8 mouse cellular contexts compared by ENCODE assay signal in genomic region chr5:29377590-29378297, GRCm38 (mm10). TPM values are rescaled to one million over a fixed set of nuclear protein-coding genes. Genes with fewer than 3 reads are reported as not detected.
DNase-seq lines count a peak whose midpoint lies in the region; ATAC-seq and TF ChIP-seq lines count a peak whose summit lies in the region.

No protein-coding gene starts in this region.

- no peaks in the 10 kb centered on the region for H3K9me3 ChIP-seq in forebrain, postnatal 0 days (ENCODE audit: low read length)
- no peaks in the 10 kb centered on the region for H3K9me3 ChIP-seq in kidney, postnatal 0 days (replicated peaks; ENCODE audit: low read length)
- no peaks in the 10 kb centered on the region for H3K9me3 ChIP-seq in lung, embryonic 14.5 days (ENCODE audit: low read depth, low read length)

- no peak for TF ChIP-seq EP300 in heart, adult 2 months (IDR thresholded peaks at IDR 0.05; ENCODE audit: insufficient read depth, low read depth, low read length)

- TF ChIP-seq CTCF in heart, adult 2 months (IDR thresholded peaks at IDR 0.05), result no peak
- no peak for TF ChIP-seq CTCF in forebrain, postnatal 0 days (IDR thresholded peaks at IDR 0.05; ENCODE audit: low read depth)
- TF ChIP-seq CTCF in kidney, postnatal 0 days (IDR thresholded peaks at IDR 0.05; ENCODE audit: low read depth), result no peak
- no peak for TF ChIP-seq CTCF in lung, embryonic 14.5 days (IDR thresholded peaks at IDR 0.05; ENCODE audit: low read depth)
- TF ChIP-seq CTCF in olfactory bulb, adult 2 months (IDR thresholded peaks at IDR 0.05; ENCODE audit: insufficient read depth, low read depth, low read length), result no peak

- no peaks in the 10 kb centered on the region for H3K79me2 ChIP-seq in heart, adult 2 months (replicated peaks; ENCODE audit: control insufficient read depth, insufficient read depth, low read length)

- H3K27me3 ChIP-seq in heart, adult 2 months (ENCODE audit: control insufficient read depth, insufficient read depth, low read length), result no peaks in the 10 kb centered on the region
- no peaks in the 10 kb centered on the region for H3K27me3 ChIP-seq in forebrain, postnatal 0 days (ENCODE audit: insufficient read depth, low read length)
- H3K27me3 ChIP-seq in kidney, postnatal 0 days (ENCODE audit: insufficient read depth, low read length), result no peaks in the 10 kb centered on the region
- no peaks in the 10 kb centered on the region for H3K27me3 ChIP-seq in lung, embryonic 14.5 days (ENCODE audit: insufficient read depth, low read length)

- no peaks in the 10 kb centered on the region for H3K36me3 ChIP-seq in heart, adult 2 months (ENCODE audit: control insufficient read depth, insufficient read depth, low read length)
- no peaks in the 10 kb centered on the region for H3K36me3 ChIP-seq in forebrain, postnatal 0 days (ENCODE audit: insufficient read depth)
- H3K36me3 ChIP-seq in kidney, postnatal 0 days (ENCODE audit: insufficient read depth, low read length), result no peaks in the 10 kb centered on the region; the same call in 1 of the 2 replicates
- no peaks in the 10 kb centered on the region for H3K36me3 ChIP-seq in lung, embryonic 14.5 days (ENCODE audit: insufficient read depth)

- WGBS in heart, adult 2 months, result 3% methylated on average over 47 of the region's 47 CpGs
- 1% methylated on average over 42 of the region's 47 CpGs for WGBS in forebrain, postnatal 0 days
- under 1% methylated on average over 47 of the region's 47 CpGs for WGBS in kidney, postnatal 0 days
- under 1% methylated on average over 47 of the region's 47 CpGs for WGBS in lung, embryonic 14.5 days
- WGBS in olfactory bulb, adult 2 months, result under 1% methylated on average over 47 of the region's 47 CpGs

- H3K27ac ChIP-seq in heart, adult 2 months, result peak overlapping the region; percentile 86
- H3K27ac ChIP-seq in brown adipose tissue, adult 24 weeks (replicated peaks; ENCODE audit: low read depth, low read length), result peak overlapping the region; percentile 40
- H3K27ac ChIP-seq in forebrain, postnatal 0 days (ENCODE audit: low read depth, low read length), result peak overlapping the region; percentile 79
- H3K27ac ChIP-seq in kidney, postnatal 0 days, result peak overlapping the region; percentile 88
- H3K27ac ChIP-seq in lung, embryonic 14.5 days (ENCODE audit: low read depth), result no peak overlapping the region
- H3K27ac ChIP-seq in olfactory bulb, adult 2 months (ENCODE audit: insufficient read depth, low read depth, low read length), result no peak overlapping the region

- intact Hi-C loops in heart, adult 2 months (cut with DNase I), result no loop called here
- intact Hi-C loops in heart, postnatal 25 days (cut with DNase I), result no loop called here

- TF ChIP-seq POLR2A in heart, adult 2 months (IDR thresholded peaks at IDR 0.05; ENCODE audit: insufficient read depth, low read depth, low read length), result no peak
- TF ChIP-seq POLR2A in olfactory bulb, adult 2 months (IDR thresholded peaks at IDR 0.05; ENCODE audit: insufficient read depth, low read depth, low read length), result no peak

- peak overlapping the region; percentile 87 for H3K4me3 ChIP-seq in heart, adult 2 months
- H3K4me3 ChIP-seq in brown adipose tissue, adult 24 weeks (ENCODE audit: insufficient read depth, low read depth, low read length), result peak overlapping the region; percentile 81
- H3K4me3 ChIP-seq in forebrain, postnatal 0 days (ENCODE audit: low read depth, low read length), result peak overlapping the region; percentile 80
- H3K4me3 ChIP-seq in kidney, postnatal 0 days (replicated peaks; ENCODE audit: low read depth, low read length), result peak overlapping the region; percentile 89
- peak overlapping the region; percentile 77 for H3K4me3 ChIP-seq in lung, embryonic 14.5 days (ENCODE audit: low read depth, low read length)
- peak overlapping the region; percentile 91 for H3K4me3 ChIP-seq in olfactory bulb, adult 2 months (ENCODE audit: insufficient read depth, low read depth, low read length)

- peak overlapping the region; percentile 91 for H3K4me2 ChIP-seq in forebrain, postnatal 0 days (ENCODE audit: low read depth)
- peak overlapping the region; percentile 91 for H3K4me2 ChIP-seq in kidney, postnatal 0 days (ENCODE audit: low read length)
- peak overlapping the region; percentile 91 for H3K4me2 ChIP-seq in lung, embryonic 14.5 days

- no peak for DNase-seq in heart, adult 2 months
- no peak for DNase-seq in heart, postnatal 25 days (ENCODE audit: low spot score)
- no peak for DNase-seq in forebrain, postnatal 0 days
- peak; percentile 13 for DNase-seq in kidney, postnatal 0 days (ENCODE audit: low spot score)
- DNase-seq in lung, embryonic 14.5 days, result no peak
- no peak for DNase-seq in natural killer cell, adult 2 months (ENCODE audit: low spot score in 2 of 2)

- peak; percentile 73 for ATAC-seq in forebrain, postnatal 0 days
- ATAC-seq in kidney, postnatal 0 days (replicated peaks; ENCODE audit: low FRiP score, low read depth), result peak; percentile 68; the same call in 1 of the 2 replicates
- ATAC-seq in lung, embryonic 14.5 days (ENCODE audit: insufficient read depth), result peak; percentile 81

- peaks cover 4% of the 10 kb centered on the region for H3K4me1 ChIP-seq in heart, adult 2 months (ENCODE audit: control insufficient read depth, insufficient read depth, low read length)
- peaks cover 2% of the 10 kb centered on the region; the same call in 1 of the 2 replicates for H3K4me1 ChIP-seq in brown adipose tissue, adult 24 weeks (ENCODE audit: control insufficient read depth, insufficient read depth, insufficient read length, low read length)
- peaks cover 12% of the 10 kb centered on the region; the same call in 1 of the 2 replicates for H3K4me1 ChIP-seq in forebrain, postnatal 0 days (ENCODE audit: insufficient read depth)
- 0 out of 2 replicates have a peak, but pooled peaks cover 3% of the 10 kb centered on the region for H3K4me1 ChIP-seq in kidney, postnatal 0 days (replicated peaks; ENCODE audit: insufficient read depth, low read length)
- 0 out of 2 replicates have a peak, but pooled peaks cover 3% of the 10 kb centered on the region for H3K4me1 ChIP-seq in lung, embryonic 14.5 days (ENCODE audit: insufficient read depth)
- H3K4me1 ChIP-seq in olfactory bulb, adult 2 months (ENCODE audit: control insufficient read depth, insufficient read depth, low read length), result peaks cover 10% of the 10 kb centered on the region

- peak overlapping the region; percentile 86 for H3K9ac ChIP-seq in heart, adult 2 months (ENCODE audit: low read depth, low read length)
- peak overlapping the region; percentile 92 for H3K9ac ChIP-seq in forebrain, postnatal 0 days
- H3K9ac ChIP-seq in kidney, postnatal 0 days (ENCODE audit: low read depth, low read length), result peak overlapping the region; percentile 75
- peak overlapping the region; percentile 69 for H3K9ac ChIP-seq in lung, embryonic 14.5 days

RNA-seq across cellular contexts. Expression of gene Lmbr1, which starts 0.4 kb away (rescaled TPM):
- 10 to 100 TPM; 12.4 to 13.4 TPM for total RNA-seq in heart, adult 2 months (2021)
- 5.3 and 8.3 TPM in 2 replicates for polyA plus RNA-seq in heart, adult 2 months (2012; rRNA removed)
- total RNA-seq in heart, postnatal 25 days (2021), result 10 to 100 TPM; 12.3 to 13.9 TPM
- polyA plus RNA-seq in brown adipose tissue, adult 24 weeks (2012; ENCODE audit: insufficient read depth, insufficient read length, missing spikeins), result 4.3 and 5.7 TPM in 2 replicates
- 38.3 and 41.4 TPM in 2 replicates for total RNA-seq in forebrain, postnatal 0 days (2014; rRNA removed)
- 30.4 and 41.5 TPM in 2 replicates for polyA plus RNA-seq in forebrain, postnatal 0 days (2015; fragmentation: Nextera tagmentation; extraction: Ambion mirVana)
- polyA plus RNA-seq in kidney, postnatal 0 days (2015; fragmentation: Nextera tagmentation; extraction: Ambion mirVana), result 13.6 and 15.5 TPM in 2 replicates
- polyA plus RNA-seq in lung, embryonic 14.5 days (2014; fragmentation: Nextera tagmentation; extraction: Ambion mirVana), result 11.8 and 12.8 TPM in 2 replicates
- polyA plus RNA-seq in olfactory bulb, adult 2 months (2012; ENCODE audit: insufficient read depth, insufficient read length, low replicate concordance, missing spikeins), result not detected in 2 replicates

RNA-seq across cellular contexts. Expression of gene Nom1, which starts 56.7 kb away (rescaled TPM):
- total RNA-seq in heart, adult 2 months (2021), result 10 to 100 TPM; 13.4 to 16.1 TPM
- polyA plus RNA-seq in heart, adult 2 months (2012; rRNA removed), result 4.5 and 9.3 TPM in 2 replicates
- 10 to 100 TPM; 11.9 to 12.7 TPM for total RNA-seq in heart, postnatal 25 days (2021)
- 4.0 and 11.7 TPM in 2 replicates for polyA plus RNA-seq in brown adipose tissue, adult 24 weeks (2012; ENCODE audit: insufficient read depth, insufficient read length, missing spikeins)
- total RNA-seq in forebrain, postnatal 0 days (2014; rRNA removed), result 18.0 and 29.6 TPM in 2 replicates
- polyA plus RNA-seq in forebrain, postnatal 0 days (2015; fragmentation: Nextera tagmentation; extraction: Ambion mirVana), result 9.7 and 17.0 TPM in 2 replicates
- 19.6 and 20.0 TPM in 2 replicates for polyA plus RNA-seq in kidney, postnatal 0 days (2015; fragmentation: Nextera tagmentation; extraction: Ambion mirVana)
- 21.2 and 26.8 TPM in 2 replicates for polyA plus RNA-seq in lung, embryonic 14.5 days (2014; fragmentation: Nextera tagmentation; extraction: Ambion mirVana)
- polyA plus RNA-seq in olfactory bulb, adult 2 months (2012; ENCODE audit: insufficient read depth, insufficient read length, low replicate concordance, missing spikeins), result not detected in 2 replicates

Comparison
In these comparisons a context has a peak if more than half of its experiments do, and no peak if none do; other contexts are left out.
1. H3K27ac ChIP-seq: peak in heart, adult 2 months (single experiment), brown adipose tissue, adult 24 weeks (single experiment), forebrain, postnatal 0 days (single experiment) and kidney, postnatal 0 days (single experiment); none in lung, embryonic 14.5 days (single experiment) and olfactory bulb, adult 2 months (single experiment).
2. Peak in every context shown above with its lines, with median percentiles within 50 percentile points of each other: H3K4me3 ChIP-seq, H3K9ac ChIP-seq, ATAC-seq and H3K4me2 ChIP-seq.